Mouse (Mus musculus) left cerebral cortex, adult 8-10 months (tissue): ENCODE results near the gene Pars2. TPM values are rescaled to one million over a fixed set of nuclear protein-coding genes. Genes with fewer than 3 reads are reported as not detected.

Source experiments
- DNase-seq, 2 experiments: peaks; one replicate each; pipeline ENCODE4 v3.0.0; 2022; ENCODE audit warnings: low spot score in 2 of 2
- total RNA-seq, 4 experiments: library from RNA; stranded (reverse); gene quantifications; 2 replicates each; pipeline ENCODE4 v1.2.4; 2022

Gene Pars2
- total RNA-seq, 4 experiments from 2014 or later, result 6.2 to 8.4 (median 7.7) TPM

GRCm38 (mm10) chr4:106633281-106634085 is 17.4 kb upstream of the Pars2 start:
- no peak for DNase-seq

GRCm38 (mm10) chr4:106634086-106634479 is 16.8 kb upstream of the Pars2 start:
- no peak for DNase-seq

GRCm38 (mm10) chr4:106643483-106644217 is 7.2 kb upstream of the Pars2 start:
- DNase-seq, result no peak

GRCm38 (mm10) chr4:106644218-106644610 is 6.7 kb upstream of the Pars2 start:
- no peak for DNase-seq

- no peak for DNase-seq
These were observed 5.1 kb upstream of the Pars2 start for GRCm38 (mm10) chr4:106645797-106646196.

- no peak for DNase-seq
These were observed 3.7 kb upstream of the Pars2 start for GRCm38 (mm10) chr4:106647137-106647536.

- DNase-seq, result no peak
These were observed 1.7 kb downstream of the Pars2 start for GRCm38 (mm10) chr4:106652546-106652945.

GRCm38 (mm10) chr4:106653051-106653450 is 2.2 kb downstream of the Pars2 start:
- DNase-seq, result no peak

- DNase-seq, result no peak
These were observed 4.8 kb downstream of the Pars2 start for GRCm38 (mm10) chr4:106655681-106656080.

GRCm38 (mm10) chr4:106663956-106664470 is 13.1 kb downstream of the Pars2 start:
- DNase-seq, result no peak

- no peak for DNase-seq
These were observed 13.8 kb downstream of the Pars2 start for GRCm38 (mm10) chr4:106664697-106665096.

GRCm38 (mm10) chr4:106665269-106665668 is 14.4 kb downstream of the Pars2 start:
- no peak for DNase-seq

GRCm38 (mm10) chr4:106665673-106666072 is 14.8 kb downstream of the Pars2 start:
- no peak for DNase-seq

GRCm38 (mm10) chr4:106666546-106666945 is 15.7 kb downstream of the Pars2 start:
- no peak for DNase-seq

GRCm38 (mm10) chr4:106676749-106677148 is 25.9 kb downstream of the Pars2 start:
- DNase-seq, result no peak

- DNase-seq, result peak; percentile 74 to 76
These were observed 27.7 kb downstream of the Pars2 start, which contains the start of gene Ttc4 for GRCm38 (mm10) chr4:106678442-106679118. Gene Ttc4, minus strand, starts transcription at chr4:106678944.

- DNase-seq, result no peak
These were observed 28.3 kb downstream of the Pars2 start for GRCm38 (mm10) chr4:106679152-106679551.

GRCm38 (mm10) chr4:106680955-106681354 is 30.1 kb downstream of the Pars2 start:
- no peak for DNase-seq

GRCm38 (mm10) chr4:106688636-106689296 is 37.9 kb downstream of the Pars2 start:
- no peak for DNase-seq

GRCm38 (mm10) chr4:106693841-106694430 is 43.1 kb downstream of the Pars2 start:
- no peak for DNase-seq

- DNase-seq, result no peak
These were observed 49.1 kb downstream of the Pars2 start for GRCm38 (mm10) chr4:106699989-106700388.
